Mouse (Mus musculus) inflammation-experienced regulatory T-cells, adult 6 months (primary cell): ENCODE measurements around the gene Sema6b. TPM values are rescaled to one million over a fixed set of nuclear protein-coding genes. Genes with fewer than 3 reads are reported as not detected.
A peak's percentile ranks its signal among the peaks of the same experiment; 100 is the strongest.

Experiments used
- ATAC-seq: one replicate; pipeline ENCODE4 v1.8.0; 2017
- polyA plus RNA-seq, 3 experiments: library from polyadenylated mRNA; unstranded; fragments of 100-300 nt; shearing (Covaris generic); gene quantifications; one replicate each; pipeline ENCODE4 v1.2.1; 2017

Sema6b gene
- polyA plus RNA-seq, 3 experiments from 2014 or later = 0.13 TPM; not detected in 2

DNA sequence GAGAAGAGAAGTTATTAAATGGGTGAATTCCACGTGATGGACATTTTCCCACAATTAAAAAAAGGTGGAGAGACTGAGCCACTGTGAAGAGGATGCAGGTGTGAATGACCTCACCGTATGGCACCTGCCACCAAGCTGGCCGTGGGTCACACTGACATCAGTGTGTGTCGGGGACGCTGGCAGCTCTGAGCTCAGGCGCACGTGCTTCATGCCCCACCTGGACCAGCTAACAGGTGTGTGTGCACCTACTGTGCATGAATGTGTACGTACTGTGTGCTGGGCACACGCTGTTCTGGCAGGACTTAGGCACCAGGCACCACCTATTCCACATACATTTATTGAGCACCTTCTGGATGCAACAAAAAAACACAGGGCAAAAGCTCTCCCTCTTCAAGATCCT, 4.4 kb upstream of the Sema6b start:
- no peak for ATAC-seq

DNA sequence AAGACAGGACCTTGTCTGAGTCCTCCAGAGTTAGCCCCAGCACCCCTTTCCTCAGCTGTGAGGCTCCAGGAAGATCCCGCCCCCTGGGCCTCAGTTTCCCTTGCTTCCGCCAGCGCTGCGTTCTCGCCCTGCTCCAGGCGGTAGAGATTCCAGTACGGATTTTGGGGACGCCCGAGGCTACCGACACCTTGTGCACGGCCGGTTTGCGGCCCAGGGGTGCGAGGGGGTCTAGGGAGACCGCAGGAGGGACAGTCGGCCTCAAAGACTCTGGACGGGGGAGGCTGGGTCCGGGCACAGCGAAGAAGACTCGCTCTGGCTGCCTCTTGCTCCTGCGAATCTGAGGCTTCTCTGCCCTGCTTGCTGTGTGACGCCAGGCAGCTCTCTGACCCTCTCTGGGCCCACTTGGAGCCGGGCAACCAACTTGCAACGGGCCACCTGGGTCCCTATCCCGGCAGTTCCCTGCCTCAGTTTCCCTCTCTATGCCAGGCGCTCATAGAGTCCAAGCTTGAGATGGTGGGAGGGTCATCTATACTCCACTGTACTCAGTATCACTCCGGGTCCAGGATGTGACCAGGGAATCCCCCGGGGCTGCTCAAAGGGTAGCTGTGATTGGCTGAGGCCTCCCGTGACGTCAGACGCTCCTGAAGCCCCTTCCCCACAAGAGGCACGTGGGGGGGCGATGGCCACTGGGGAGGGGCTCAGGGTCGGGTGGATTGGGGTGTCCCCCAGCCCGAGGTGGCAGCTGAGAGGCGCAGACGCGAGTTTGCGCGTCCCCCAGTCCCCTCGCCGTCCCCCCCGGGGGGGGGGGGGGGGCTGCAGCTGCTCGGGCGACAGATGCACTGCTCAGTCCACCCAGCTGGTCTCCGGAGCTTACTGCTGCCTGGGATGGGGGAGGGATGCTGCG, 1.8 kb upstream of the Sema6b start:
- no peak for ATAC-seq

DNA sequence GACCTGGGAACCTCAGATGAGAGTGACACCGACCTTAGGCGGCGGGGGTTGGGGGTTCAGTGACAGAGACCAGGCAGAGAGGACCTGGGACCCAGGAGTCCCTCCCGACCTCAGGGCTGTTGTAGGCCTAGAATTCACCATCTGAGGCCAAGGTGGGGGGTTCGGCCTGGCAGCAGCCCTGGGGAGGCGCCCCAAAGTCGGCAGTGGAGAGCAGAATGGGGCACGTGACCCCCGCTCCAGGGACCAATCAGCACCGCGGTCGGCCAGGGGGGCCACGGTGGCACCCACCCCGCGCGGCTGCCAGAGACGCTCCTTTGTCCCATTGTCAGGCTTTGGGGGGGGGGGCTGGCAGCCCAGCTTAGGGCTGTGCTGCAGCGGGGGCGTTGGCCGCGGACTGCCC, 788 bp downstream of the Sema6b start:
- ATAC-seq = no peak

- no peak for ATAC-seq
These were observed 2.1 kb downstream of the Sema6b start for GRCm38 (mm10) chr17:56137839-56138613.

GRCm38 (mm10) chr17:56136558-56136957, 3.6 kb downstream of the Sema6b start:
- ATAC-seq = no peak

GRCm38 (mm10) chr17:56134463-56134971, 5.6 kb downstream of the Sema6b start:
- ATAC-seq = peak; percentile 73

DNA sequence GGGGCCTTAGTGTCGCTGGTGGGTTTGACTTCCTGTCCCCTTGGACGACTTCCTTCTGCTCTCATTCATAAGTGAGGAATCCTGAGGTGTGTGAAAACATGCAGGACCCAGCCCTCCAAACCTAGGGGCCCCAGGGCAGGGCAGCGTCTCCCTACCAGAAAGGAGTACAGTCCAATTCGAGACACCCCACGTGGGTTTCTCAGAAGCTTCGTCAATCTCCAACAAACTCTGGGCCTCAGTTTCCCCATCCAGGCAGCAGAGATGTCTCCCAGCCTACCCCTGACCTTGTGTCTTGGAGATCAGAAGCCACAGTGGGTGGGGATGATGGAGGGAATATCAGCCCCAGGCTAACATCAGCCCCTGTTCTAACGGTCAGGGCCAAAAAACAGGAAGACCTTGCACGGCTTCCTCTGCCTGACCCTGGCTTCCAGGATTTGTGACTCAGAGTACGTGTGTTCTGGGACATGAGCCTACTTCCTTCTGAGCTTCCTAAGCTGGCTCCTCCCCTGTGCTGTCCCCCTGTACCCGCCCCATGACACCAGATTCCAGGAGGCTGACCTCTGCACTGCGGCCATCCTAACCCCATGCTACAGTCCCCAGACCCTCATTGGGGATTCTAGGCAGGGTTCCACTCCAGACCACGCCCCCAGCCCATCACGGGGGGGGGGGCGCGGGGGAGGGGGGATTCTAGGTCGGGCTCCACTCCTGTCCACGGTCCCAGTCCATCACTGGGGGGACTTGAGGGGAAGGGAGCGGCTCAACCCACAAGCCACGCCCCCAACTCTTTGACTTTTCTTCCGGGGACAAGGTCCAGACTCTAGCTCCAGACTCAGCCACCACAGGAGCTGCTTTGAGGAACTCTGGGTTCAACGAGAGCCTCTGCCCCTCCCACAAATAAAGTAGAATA, 6.4 kb downstream of the Sema6b start:
- peak; percentile 19 for ATAC-seq

- ATAC-seq = peak; percentile 40
These were observed 7.5 kb downstream of the Sema6b start for GRCm38 (mm10) chr17:56132661-56133060.

DNA sequence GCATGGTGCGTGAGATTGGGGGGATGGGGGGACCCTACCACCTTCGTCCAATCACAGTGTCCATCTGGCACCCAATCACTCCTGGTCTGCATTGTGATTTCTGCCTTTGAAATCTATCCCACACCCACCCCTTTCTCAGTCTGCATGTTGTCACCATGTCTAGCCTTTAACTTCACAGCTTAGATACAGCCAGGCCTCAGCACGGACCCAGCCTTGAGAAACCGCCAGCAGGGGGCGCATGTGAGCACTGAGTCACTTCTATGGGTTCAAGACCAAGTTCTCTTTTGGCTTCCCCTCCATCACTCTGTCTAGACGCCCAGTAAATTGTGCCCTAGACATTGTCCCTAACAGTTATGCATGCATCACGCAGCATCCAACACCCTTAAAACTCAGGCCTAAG, 8.3 kb downstream of the Sema6b start:
- ATAC-seq = no peak

DNA sequence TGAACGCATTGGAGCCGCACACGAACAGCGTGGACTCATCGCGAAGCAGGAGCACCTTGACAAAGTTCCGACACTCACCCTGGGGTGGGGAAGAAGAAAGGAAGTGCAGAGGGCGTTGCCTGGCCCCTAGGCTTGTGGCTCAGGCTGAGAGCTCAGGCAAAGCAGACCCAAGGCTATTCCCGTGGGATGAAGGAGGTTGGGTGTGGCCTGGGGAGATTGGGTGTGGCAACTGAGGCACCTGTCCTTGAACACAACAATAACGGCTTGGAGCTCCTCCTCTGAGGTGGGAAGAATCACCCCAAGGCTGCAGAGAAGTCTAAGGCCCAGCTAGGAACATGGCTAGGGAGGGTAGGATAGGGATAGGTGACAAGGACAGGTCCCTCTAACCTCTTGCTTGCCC, 9.0 kb downstream of the Sema6b start:
- ATAC-seq = no peak

DNA sequence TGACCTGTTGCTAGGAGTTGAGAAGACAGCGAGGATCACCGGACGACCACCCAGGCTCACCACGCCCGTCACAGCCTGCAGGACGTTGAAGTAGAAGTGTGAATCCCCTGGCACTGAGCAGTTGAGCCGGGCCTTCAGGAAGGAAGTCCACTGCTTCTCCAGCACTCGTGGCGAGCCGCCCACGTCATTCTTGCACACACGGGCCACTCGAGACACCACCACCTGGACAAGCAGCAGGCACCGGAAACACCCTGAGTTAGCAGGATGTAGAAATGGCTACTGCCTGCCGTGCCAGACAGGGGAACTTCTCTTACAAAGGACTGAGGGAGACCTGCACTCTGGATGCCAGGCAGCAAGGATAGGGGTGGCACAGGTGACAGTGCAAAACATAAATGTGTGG, 11.9 kb downstream of the Sema6b start:
- no peak for ATAC-seq

GRCm38 (mm10) chr17:56126175-56126574, 14.0 kb downstream of the Sema6b start:
- ATAC-seq = no peak

GRCm38 (mm10) chr17:56125276-56125630, 14.9 kb downstream of the Sema6b start:
- ATAC-seq = no peak

DNA sequence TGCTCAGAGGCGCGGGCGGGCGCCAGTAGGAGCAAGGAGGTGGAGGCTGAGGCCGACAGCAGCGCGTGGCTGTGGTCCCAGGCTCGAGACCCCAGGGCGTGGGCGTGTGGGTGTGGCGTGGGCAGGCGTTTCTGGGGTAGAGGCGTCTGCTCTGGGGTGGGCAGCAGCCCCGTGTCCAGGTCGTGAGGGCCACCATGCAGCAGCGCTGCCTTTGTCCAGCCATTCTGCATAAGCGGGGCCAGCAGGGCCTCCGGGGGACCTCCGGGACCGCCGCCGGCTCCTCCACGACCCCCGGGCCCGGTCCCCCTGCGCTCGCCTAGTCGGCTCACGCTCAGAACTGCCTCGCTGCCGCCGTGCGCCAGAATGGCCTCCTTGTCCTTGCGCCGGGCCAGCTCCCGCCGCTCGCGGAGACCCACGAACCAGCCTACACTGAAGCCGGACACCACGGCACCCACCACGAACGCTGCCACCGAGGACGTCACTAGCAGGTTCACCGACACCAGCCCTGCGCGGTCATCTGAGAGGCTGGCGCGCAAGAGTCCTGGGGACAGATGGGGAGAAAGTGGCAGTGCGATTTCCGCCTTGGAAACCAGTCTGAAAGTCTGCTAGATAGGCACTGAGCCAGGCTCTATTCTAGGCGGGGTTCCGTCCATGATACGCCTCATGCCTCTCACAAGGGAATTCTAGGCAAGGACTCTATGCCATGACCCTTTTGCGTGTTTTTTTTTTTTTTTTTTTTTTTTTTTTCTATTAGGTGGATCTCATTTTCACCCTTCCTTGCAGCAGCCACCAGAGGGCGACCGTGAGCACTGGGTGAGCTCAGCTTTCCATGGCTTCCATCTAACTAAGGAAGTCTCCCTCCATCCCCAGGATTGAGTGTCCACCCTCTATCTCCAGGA, 15.5 kb downstream of the Sema6b start:
- peak; percentile 38 for ATAC-seq

DNA sequence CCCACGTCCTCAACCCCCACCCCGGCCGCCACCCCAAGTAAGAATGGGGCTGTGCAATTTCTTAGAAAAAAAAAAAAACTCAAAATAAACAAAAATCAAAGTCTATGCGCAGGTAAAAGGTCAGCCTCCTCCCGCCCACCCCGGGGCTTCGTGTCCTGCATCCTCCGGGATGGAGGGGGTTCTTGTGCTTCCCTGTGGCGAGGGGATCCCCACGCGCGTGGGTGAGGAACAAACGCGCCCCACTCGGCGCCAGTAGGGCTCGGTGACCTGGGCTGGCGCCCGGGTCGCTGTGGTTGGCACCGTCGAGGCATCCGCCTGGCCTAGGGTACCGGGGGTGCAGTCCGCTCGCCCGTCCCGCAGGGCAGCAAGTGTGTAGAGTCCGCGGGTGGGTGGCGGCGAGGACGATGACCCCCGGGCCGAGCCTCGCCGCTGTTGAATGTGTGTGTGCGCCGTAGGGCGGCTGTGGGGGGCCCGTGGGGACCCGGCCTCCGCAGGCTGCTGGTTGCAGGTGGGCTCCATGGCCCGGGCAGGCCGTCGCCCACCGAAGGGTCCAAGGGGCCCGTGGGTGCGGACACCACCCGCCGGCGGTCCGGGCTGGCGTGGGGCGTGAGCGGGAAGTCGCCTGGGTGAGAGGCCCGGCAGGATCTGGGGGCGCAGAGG, 16.3 kb downstream of the Sema6b start:
- ATAC-seq = no peak

- no peak for ATAC-seq
These were observed 17.0 kb downstream of the Sema6b start for GRCm38 (mm10) chr17:56123161-56123560.

GRCm38 (mm10) chr17:56121826-56122225, 18.3 kb downstream of the Sema6b start, which contains the start of gene Lrg1:
Gene Lrg1, minus strand, starts transcription at chr17:56122001.
- ATAC-seq = no peak

- ATAC-seq = no peak
These were observed 19.9 kb downstream of the Sema6b start for GRCm38 (mm10) chr17:56119981-56120880.

DNA sequence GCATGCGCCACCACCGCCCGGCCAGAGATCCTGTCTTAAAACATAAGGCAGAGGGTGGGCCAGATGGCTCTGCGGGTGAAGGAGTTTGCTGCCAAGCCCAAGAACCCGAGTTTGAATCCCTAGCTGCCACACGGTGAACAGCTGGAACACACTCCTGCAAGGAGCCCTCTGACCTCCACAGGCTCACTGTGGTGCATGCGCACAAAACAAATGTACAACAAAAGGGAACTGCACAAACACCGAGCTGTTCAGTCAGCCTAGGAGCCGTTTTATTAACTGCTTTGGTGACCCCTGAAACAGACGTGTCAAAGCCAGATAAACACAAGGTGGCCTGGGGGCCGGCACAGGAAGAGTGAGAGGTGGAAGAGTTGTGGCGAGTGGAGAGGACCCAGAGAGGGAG, 20.7 kb downstream of the Sema6b start:
- ATAC-seq = no peak

- ATAC-seq = no peak
These were observed 22.9 kb downstream of the Sema6b start, which contains the start of gene Plin5 for GRCm38 (mm10) chr17:56117251-56117710. Gene Plin5, minus strand, starts transcription at chr17:56117596.
